Mouse (Mus musculus) neural tube, embryonic 11.5 days (tissue): ENCODE results near the gene Ttyh1. TPM values are rescaled to one million over a fixed set of nuclear protein-coding genes. Genes with fewer than 3 reads are reported as not detected.

Experiments used
- ATAC-seq: fragments of 200-750 bp; cut with Nextera tagmentation; 2 replicates; pipeline ENCODE4 v1.8.0; 2017; ENCODE audit warnings: moderate number of reproducible peaks, mild to moderate bottlenecking, moderate TSS enrichment, moderate library complexity; ENCODE audit not compliant: insufficient read depth, low FRiP score, low TSS enrichment
- DNase-seq: peaks from one replicate; pipeline ENCODE4 v3.0.0-alpha.2; 2015; ENCODE audit warnings: low spot score
- H3K27ac ChIP-seq: fragments of 300-500 bp; sonication (generic); 2 replicates; pipeline ENCODE4 v1.5.1; 2014; ENCODE audit warnings: low read depth, mild to moderate bottlenecking, low read length
- H3K27me3 ChIP-seq: fragments of 300-500 bp; sonication (generic); 2 replicates; pipeline ENCODE4 v1.6.1; 2014; ENCODE audit warnings: mild to moderate bottlenecking, low read length, mixed read lengths; ENCODE audit not compliant: control insufficient read depth, insufficient read depth
- H3K36me3 ChIP-seq: fragments of 300-500 bp; sonication (generic); 2 replicates; pipeline ENCODE4 v1.6.1; 2014; ENCODE audit warnings: mild to moderate bottlenecking, low read length, moderate library complexity, mixed read lengths; ENCODE audit not compliant: control insufficient read depth, insufficient read depth
- H3K4me1 ChIP-seq: fragments of 300-500 bp; sonication (generic); 2 replicates; pipeline ENCODE4 v1.6.1; 2014; ENCODE audit warnings: low read length, mixed read lengths; ENCODE audit not compliant: control insufficient read depth, insufficient read depth
- H3K4me2 ChIP-seq: fragments of 300-500 bp; sonication (generic); 2 replicates; pipeline ENCODE4 v1.6.1; 2014; ENCODE audit warnings: low read depth, mild to moderate bottlenecking, moderate library complexity
- H3K4me3 ChIP-seq: fragments of 300-500 bp; sonication (generic); 2 replicates; pipeline ENCODE4 v1.5.1; 2014; ENCODE audit warnings: low read depth, low read length
- H3K9ac ChIP-seq: fragments of 300-500 bp; sonication (generic); 2 replicates; pipeline ENCODE4 v1.6.1; 2014; ENCODE audit warnings: mild to moderate bottlenecking, low read length
- H3K9me3 ChIP-seq: fragments of 300-500 bp; sonication (generic); 2 replicates; pipeline ENCODE4 v1.6.1; 2016; ENCODE audit warnings: low read length; ENCODE audit not compliant: control insufficient read depth
- WGBS: fragments of 180-500 bp; shearing (Covaris S2); extraction: QIAGEN DNeasy Blood & Tissue Kit; methylation state at CpG from one replicate; pipeline ENCODE4 v1.1.7; 2014; 5-methylcytosine and 5-hydroxymethylcytosine counted together
- polyA plus RNA-seq: library from polyadenylated mRNA; unstranded; fragments of >200 nt; fragmentation: Nextera tagmentation; extraction: Ambion mirVana; gene quantifications from 2 replicates; pipeline ENCODE4 v1.2.1, GENCODE M21; 2014

The Ttyh1 gene
- polyA plus RNA-seq, 1 experiment from 2014 or later = 46.1 TPM

DNA sequence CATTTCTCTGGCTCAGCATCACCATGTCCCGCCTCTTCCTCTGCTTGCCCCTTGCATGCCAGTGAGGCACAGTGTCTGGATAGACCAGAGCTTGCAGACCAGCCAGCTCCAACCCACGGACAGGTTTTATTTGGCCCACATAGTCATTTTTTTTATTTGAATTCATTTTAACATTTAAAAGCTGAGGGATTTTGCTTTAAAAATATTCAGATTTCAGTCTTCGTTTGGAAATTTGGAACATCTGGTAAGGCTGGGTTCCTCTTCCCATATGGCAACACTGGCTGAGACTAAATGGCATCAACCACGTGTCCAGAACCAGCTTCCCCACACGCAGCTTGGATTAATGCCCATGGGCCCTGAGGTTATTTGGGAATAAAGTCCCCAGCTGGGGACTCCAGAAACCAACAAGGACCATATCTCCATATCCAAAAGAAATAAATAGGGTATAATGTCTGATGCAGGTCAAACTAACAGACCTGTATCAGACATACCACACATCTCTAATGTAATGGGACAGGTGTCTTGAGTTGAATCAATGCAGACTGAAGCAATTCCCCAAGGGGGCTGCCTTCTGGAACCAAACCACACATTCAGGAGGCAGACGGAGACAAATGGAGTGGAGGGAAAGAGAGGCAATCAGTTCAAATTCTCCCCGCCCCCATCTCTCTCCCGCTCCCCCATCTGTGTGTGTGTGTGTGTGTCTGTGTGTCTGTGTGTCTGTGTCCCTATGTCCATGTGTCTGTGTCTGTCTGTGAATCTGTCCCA lies 2.0 kb upstream of the Ttyh1 start:
- no peak overlapping the region for H3K27ac ChIP-seq
- no peaks in the 10 kb centered on the region for H3K9me3 ChIP-seq
- H3K4me1 ChIP-seq = no peaks in the 10 kb centered on the region; the same call in 1 of the 2 replicates
- no peak overlapping the region for H3K4me2 ChIP-seq
- H3K36me3 ChIP-seq = no peaks in the 10 kb centered on the region
- no peak for ATAC-seq
- no peaks in the 10 kb centered on the region for H3K27me3 ChIP-seq
- 68% methylated on average over 8 of the region's 8 CpGs for WGBS
- DNase-seq = no peak
- no peak overlapping the region for H3K9ac ChIP-seq
- H3K4me3 ChIP-seq = no peak overlapping the region

DNA sequence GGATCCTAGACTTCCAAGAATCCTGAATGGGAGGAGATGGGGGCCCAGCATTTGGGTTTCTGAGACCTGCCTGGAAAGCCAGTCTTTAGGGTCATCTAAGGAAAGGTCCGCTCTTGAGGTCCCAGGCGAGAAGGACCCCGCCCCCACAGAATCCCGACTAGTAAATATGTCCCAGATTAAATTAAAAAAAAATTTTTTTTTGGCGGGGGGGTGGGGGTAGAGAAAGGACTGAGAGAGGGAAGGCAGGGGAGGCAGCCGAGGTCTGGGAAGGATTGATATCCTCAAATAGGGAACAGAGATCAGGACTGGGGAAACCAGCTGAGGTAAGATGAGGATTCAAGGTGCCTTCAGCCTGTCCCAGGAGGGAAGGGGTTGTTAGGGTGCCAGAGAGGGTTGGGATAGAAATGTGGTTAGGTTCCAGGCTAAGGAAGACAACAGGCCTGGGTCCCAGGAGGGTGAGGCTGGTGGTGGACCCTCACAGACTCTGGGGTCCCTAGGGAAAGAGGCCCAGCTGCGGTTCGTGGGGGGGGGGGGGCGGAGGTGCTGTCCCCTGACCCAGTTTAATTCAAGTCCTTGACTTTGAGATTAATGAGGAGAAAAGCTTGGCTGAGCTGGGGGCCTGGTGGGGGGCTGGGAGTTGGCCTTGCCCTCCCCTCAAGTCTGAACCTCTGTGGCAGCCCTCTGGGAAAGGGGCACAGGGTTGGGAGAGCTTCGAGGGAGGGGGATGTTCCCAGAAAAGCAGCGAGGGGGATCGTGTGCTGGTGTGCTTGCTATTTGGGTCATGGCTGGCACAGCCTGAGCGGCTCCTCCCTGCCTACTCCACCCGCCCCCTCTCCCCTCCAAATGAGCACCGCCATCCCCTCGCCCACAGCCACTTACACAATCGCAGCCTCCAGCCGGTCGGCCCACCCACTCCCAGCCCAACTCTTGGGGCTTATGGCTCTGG lies 1.0 kb downstream of the Ttyh1 start:
- Histone ChIP-seq H3K4me2 (peak overlapping the region; percentile 56), H3K27me3 (no peaks in the 10 kb centered on the region), H3K36me3 (no peaks in the 10 kb centered on the region), H3K27ac (peak overlapping the region; percentile 39; the same call in 1 of the 2 replicates), H3K9me3 (no peaks in the 10 kb centered on the region), H3K9ac (peak overlapping the region; percentile 83), H3K4me3 (peak overlapping the region; percentile 66), H3K4me1 (peaks cover 13% of the 10 kb centered on the region)
- DNase-seq (peak; percentile 43), ATAC-seq (no peak)
- WGBS = 17% methylated on average over 17 of the region's 19 CpGs

DNA sequence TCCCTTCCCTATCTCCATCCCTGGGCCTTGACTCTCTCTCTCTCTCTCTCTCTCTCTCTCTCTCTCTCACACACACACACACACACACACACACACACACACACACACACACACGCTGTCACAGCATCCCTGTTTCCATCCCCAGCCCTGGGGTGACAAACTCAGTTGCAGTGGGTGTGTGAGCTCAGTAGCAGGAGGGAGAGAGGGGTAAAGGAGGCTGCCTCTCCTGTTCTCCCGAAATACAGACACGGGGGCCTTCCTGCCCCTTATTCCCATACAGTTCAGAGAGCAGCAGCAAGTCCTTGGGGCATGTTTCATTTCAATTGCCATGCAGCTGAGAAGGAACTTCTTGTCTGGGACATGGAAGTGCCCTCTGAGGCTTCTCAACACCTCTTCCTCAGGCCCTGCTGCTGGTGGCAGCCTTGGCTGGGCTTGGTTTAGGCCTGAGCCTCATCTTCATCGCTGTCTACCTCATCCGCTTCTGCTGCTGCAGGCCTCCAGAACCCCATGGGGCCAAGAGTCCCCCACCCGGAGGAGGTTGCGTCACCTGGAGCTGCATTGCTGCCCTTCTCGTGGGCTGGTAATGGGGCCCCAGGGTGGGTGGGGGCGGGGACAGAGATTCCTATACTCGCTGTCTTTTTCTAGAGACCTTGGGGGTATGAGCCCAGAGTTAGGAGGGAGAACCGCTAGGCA lies 3.0 kb downstream of the Ttyh1 start:
- Histone ChIP-seq H3K4me2 (peak overlapping the region; percentile 31; the same call in 1 of the 2 replicates), H3K27ac (peak overlapping the region; percentile 72), H3K36me3 (peaks cover 1% of the 10 kb centered on the region; the same call in 1 of the 2 replicates), H3K9me3 (no peaks in the 10 kb centered on the region), H3K4me1 (peaks cover 19% of the 10 kb centered on the region), H3K9ac (no peak overlapping the region), H3K4me3 (no peak overlapping the region; the same call in 1 of the 2 replicates), H3K27me3 (no peaks in the 10 kb centered on the region)
- DNase-seq (no peak), ATAC-seq (no peak)
- WGBS = 52% methylated on average over 11 of the region's 11 CpGs

DNA sequence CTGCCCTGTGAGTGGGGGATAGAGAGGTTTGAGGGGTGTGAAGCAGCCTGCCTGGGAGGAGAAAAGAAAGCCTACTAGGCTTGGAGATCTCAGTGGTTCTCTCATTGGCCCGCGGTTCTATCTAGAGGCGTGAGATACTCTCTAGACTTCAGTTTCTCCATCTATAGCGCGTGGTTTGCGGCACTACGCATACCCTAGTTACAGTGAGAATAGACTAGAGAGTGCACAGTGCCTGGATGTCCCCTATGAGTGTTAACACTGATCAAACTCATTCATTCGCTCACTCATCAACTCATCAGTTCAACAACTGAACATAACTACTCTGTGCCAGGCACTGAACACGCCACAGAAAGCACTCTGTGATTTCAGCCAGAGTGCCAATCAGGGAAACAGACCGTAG lies 3.6 kb downstream of the Ttyh1 start:
- no peaks in the 10 kb centered on the region for H3K27me3 ChIP-seq
- H3K4me3 ChIP-seq = no peak overlapping the region
- ATAC-seq (no peak), DNase-seq (no peak)
- peak overlapping the region; percentile 31 for H3K4me2 ChIP-seq
- WGBS = 83% methylated on average over 10 of the region's 10 CpGs
- H3K4me1 ChIP-seq = peaks cover 19% of the 10 kb centered on the region
- H3K36me3 ChIP-seq = peaks cover 2% of the 10 kb centered on the region; the same call in 1 of the 2 replicates
- H3K9me3 ChIP-seq = no peaks in the 10 kb centered on the region
- H3K9ac ChIP-seq = no peak overlapping the region
- peak overlapping the region; percentile 72 for H3K27ac ChIP-seq

DNA sequence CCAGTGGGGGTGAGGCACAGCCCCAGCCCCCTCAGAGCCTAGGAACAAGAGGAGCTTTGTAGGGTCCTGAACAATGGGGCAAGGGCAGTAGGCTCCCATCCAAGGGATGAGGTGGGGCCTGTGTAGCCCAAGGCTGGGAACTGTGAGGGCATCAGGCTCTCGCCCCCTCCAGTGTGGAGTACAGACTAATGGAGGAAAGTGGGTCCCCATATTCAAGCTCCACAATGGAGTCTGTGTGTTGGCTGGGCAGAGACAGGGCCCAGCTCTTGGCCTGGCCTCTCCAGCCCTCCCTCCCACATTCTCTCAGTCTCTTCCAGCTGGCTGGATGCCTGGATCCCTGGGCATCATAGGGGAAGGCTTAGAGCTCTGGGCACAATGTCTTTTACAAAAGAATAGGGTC lies 4.5 kb downstream of the Ttyh1 start:
- Histone ChIP-seq H3K9ac (no peak overlapping the region), H3K4me1 (peaks cover 19% of the 10 kb centered on the region), H3K36me3 (peaks cover 2% of the 10 kb centered on the region; the same call in 1 of the 2 replicates), H3K27ac (peak overlapping the region; percentile 72), H3K4me2 (0 out of 2 replicates have a peak overlapping the region, but pooled peaks have one; percentile 9), H3K9me3 (no peaks in the 10 kb centered on the region), H3K27me3 (no peaks in the 10 kb centered on the region), H3K4me3 (no peak overlapping the region)
- 20% methylated on average over 1 of the region's 1 CpGs for WGBS
- ATAC-seq (peak; percentile 79), DNase-seq (peak; percentile 64)

DNA sequence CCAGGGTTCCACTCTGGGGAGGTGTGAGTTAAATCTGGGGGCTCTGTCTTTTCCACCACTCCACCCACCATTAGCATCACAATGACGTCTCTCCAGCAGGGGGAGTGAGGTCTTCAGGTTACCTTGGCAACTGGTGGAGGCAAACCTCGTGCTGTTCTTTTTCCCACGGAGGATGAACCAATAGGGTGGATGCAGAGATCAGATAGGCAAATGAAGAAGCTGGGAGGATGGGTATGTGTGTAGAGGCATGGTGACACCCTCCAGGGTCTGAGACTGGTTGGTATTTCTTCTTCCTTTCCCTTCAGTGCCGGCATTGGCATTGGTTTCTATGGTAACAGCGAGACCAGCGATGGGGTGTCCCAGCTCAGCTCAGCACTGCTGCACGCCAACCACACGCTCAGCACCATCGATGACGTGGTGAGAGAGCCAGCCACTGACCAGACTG lies 5.1 kb downstream of the Ttyh1 start:
- WGBS = 2% methylated on average over 10 of the region's 10 CpGs
- DNase-seq = peak; percentile 85
- Histone ChIP-seq H3K27ac (peak overlapping the region; percentile 82), H3K4me1 (peaks cover 19% of the 10 kb centered on the region), H3K27me3 (no peaks in the 10 kb centered on the region), H3K36me3 (peaks cover 2% of the 10 kb centered on the region; the same call in 1 of the 2 replicates), H3K9ac (no peak overlapping the region; the same call in 1 of the 2 replicates), H3K4me3 (peak overlapping the region; percentile 14), H3K4me2 (peak overlapping the region; percentile 30), H3K9me3 (no peaks in the 10 kb centered on the region)
- peak; percentile 87 for ATAC-seq

DNA sequence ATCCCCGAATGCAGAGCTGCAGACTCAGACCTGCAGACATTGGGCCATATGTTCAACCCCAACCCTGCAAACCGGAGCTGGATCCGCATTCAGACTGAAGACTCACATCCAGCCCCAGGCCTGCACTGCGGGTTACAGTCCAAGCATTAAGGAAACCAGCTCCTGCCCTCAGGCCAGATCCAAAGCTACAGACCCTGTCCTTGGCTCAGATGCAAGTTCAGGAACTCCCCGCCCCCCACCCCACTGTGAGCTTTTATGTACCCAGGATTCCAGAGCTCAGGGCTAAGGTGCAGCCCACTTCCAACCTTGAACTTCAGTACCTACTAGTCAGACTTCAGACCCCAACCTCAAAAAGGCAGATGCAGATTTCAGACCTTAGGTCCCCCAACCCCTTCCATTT lies 5.6 kb downstream of the Ttyh1 start:
- Histone ChIP-seq H3K27ac (peak overlapping the region; percentile 82), H3K9me3 (no peaks in the 10 kb centered on the region), H3K4me3 (peak overlapping the region; percentile 14), H3K27me3 (no peaks in the 10 kb centered on the region), H3K9ac (peak overlapping the region; percentile 26; the same call in 1 of the 2 replicates), H3K36me3 (peaks cover 2% of the 10 kb centered on the region; the same call in 1 of the 2 replicates), H3K4me2 (peak overlapping the region; percentile 30), H3K4me1 (peaks cover 19% of the 10 kb centered on the region)
- ATAC-seq = peak; percentile 7; the same call in 1 of the 2 replicates
- 18% methylated on average over 5 of the region's 5 CpGs for WGBS
- no peak for DNase-seq

DNA sequence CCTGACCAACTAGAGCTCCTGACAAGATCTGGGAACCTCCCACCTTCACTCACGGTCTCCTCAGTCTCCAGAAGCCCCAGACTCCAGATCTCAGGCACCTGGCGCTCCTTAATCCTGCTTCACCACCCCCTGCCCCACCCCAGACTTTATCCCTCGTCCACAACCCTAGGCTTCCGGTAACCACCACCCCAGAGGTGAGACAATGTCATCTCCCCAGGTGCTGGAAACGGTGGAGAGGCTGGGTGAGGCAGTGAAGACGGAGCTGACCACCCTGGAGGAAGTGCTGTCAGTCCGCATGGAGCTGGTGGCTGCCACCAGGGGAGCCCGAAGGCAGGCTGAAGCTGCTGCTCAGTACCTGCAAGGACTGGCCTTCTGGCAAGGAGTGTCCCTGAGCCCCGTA lies 6.1 kb downstream of the Ttyh1 start:
- ATAC-seq (no peak), DNase-seq (no peak)
- Histone ChIP-seq H3K27ac (peak overlapping the region; percentile 82), H3K9me3 (no peaks in the 10 kb centered on the region), H3K4me1 (peaks cover 19% of the 10 kb centered on the region), H3K27me3 (no peaks in the 10 kb centered on the region), H3K36me3 (peaks cover 2% of the 10 kb centered on the region; the same call in 1 of the 2 replicates), H3K4me2 (no peak overlapping the region), H3K4me3 (no peak overlapping the region), H3K9ac (no peak overlapping the region)
- 35% methylated on average over 9 of the region's 9 CpGs for WGBS
